Mouse (Mus musculus) large intestine, adult 2 months (tissue): ENCODE data around the gene Tgm6. TPM values are rescaled to one million over a fixed set of nuclear protein-coding genes. Genes with fewer than 3 reads are reported as not detected.

ENCODE experiments used
- DNase-seq: peaks from one replicate; pipeline ENCODE4 v3.0.0-alpha.2; 2012; ENCODE audit warnings: low read depth, low spot score
- WGBS: fragments of 180-500 bp; shearing (Covaris S2); methylation state at CpG from one replicate; pipeline ENCODE4 v1.1.7; 2018; 5-methylcytosine and 5-hydroxymethylcytosine counted together
- polyA plus RNA-seq: library from polyadenylated mRNA; depleted of rRNA; stranded (reverse); fragments of >200 nt; gene quantifications from 2 replicates; pipeline ENCODE4 v1.2.3, GENCODE M21; 2012; rRNA removed

Gene Tgm6
- not detected in 2 replicates for polyA plus RNA-seq

DNA sequence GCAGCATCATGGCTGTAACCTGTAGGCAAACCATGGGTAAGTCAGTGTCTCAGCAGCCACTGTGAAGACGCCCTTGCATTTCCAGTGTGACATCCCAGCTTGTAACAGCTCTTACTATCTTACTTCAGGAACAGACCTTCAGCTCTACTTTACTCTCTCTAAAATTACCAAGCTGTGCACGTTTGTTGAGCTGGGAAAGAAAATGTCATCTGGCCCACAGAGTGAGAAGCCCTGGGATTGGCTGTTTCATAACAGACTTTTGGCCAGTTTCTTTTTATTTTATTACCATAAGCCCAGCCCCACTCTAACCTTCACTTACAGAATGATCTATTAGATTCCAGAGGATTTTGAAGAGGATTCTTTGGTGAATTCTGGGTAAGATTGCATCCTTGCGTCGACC lies at the start of gene Tgm6:
TSS of gene Tgm6 (plus strand) at position 301 of the 400 bp plus-strand sequence.
- no peak for DNase-seq
- 56% methylated on average over 4 of the region's 4 CpGs for whole genome bisulfite sequencing

DNA sequence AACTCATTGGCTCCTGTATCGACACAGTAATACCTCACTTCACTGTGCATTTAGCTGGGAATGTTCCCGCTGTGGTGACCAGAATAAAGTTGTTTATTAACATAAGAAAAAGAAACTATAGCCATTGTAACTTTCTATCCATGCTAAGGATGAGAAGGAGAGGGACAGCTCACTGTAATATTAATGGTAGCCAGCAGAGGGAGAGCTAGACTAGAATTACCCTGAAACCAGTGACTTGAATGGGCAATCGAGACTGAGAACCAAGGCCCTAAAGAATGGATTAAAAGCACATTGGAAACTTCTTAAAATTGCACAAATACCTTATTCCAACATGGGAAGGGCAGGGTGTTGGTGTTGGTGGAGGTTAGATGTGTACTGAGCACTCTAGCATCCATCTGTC lies 44.0 kb upstream of the Tgm6 start:
- no peak for DNase-seq
- WGBS = 17% methylated on average over 3 of the region's 3 CpGs

DNA sequence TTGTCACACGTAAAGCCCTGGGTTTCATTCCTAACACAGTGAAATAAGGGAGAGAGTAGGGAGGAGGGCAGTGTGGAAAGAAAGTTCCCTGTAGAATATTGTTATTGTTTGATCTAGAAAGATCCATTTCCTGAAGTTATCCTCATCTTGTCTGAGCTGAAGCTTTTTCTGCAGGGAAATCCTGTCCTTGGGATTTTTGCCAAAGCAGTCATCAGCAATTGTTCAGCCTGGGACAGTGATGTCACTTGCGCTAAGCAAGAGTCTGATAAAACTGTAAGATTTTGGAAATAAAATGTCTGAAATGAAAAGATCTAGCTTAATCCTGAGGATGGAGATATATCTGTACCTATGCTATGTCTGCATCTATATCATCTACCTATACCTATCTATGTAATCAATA lies 41.8 kb upstream of the Tgm6 start:
- DNase-seq = no peak
- 78% methylated on average over 2 of the region's 2 CpGs for WGBS

DNA sequence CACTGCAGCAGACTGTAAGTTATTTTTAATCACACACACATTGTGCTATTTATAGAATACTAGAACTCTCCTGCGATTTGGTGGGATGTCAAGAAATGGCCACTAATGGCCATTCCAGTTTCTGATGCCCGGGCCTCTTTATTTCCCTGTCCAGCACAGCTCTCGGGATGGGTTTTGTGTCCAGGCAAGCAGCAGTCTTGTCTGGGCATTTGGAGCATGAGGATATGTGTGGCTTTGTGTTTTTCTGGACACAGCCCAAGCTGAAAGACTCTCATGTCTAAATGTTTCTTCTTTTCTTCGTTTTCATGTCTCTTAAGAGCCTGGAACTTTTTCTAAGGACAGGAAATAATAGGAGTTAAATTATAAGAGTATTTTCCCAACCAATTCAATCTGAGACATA lies 588 bp downstream of the Tgm6 start:
- 59% methylated on average over 4 of the region's 4 CpGs for WGBS
- DNase-seq = no peak

DNA sequence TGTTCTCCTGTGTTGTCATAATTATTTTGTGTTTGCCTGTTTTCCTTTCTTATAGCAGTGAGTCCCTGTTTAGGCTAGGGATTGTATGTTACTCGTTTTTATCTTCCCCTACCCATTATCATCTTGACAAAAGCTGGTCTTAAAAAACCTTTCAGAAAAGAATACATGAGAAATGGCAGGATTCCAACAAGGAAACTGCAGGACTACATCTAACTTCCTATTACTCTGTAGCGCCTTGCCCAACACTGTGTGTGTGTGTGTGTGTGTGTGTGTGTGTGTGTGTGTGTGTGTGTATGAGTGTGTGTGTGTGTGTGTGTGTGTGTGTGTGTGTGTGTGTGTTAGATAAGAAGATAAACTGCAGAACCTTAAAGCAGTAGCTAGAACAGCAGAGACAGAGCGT lies 1.2 kb downstream of the Tgm6 start:
- WGBS = 15% methylated on average over 3 of the region's 3 CpGs
- no peak for DNase-seq

DNA sequence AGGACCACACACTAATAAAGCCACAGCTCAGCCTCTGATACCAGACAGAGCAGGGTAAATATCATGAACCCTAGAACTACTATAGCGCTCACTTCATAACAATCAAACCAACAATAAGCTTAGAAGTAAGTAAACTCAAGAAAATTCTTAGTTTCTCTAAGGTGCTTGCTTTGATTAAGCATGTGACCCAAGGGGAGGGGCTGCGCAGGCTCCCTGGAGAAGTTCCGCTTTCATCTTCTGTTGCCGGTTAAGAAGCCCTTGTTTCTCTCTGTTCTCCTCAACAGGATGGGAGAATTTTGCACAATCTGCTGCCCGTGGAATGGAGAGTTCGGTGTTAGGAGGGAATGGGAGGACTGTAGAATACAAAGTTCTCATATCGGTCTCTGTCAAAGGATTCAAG lies 6.4 kb downstream of the Tgm6 start:
- no peak for DNase-seq
- WGBS = 72% methylated on average over 7 of the region's 7 CpGs

DNA sequence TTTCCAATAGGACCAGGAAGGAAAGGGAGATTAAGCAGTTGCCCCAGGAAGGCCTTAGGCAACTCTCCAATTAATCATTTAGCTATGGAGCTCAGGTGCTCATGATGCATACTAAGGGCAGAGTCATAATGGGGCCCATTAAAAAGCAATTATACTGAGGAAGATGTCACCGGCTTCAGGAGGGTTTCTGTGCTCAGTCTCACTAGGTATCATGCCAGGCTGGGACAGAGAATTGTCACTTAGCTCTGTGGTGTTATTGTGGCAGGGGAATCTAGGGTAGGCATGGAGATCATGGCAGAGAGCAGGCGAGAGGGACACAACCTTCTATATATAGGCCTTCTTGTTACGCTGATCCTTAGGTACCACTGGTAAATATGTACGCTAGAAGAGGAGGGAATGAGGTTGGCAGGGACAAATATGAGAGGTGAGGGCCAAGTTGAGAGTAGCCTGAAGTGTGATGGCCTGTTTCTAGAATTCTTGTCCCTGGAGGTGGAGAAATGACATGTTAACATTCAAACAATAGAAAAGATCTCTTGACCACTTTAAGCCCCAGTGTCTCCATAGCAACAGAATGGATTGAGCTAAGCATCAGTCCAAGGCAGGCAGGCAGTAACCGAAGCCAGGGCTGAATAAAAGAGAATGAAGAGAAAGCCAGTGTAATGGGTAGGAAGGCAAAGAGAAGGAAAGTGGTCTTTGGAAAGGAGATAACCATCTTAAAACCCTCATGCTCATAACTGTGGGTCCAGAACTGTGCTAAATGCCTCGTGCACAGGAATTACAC lies 13.3 kb downstream of the Tgm6 start:
- no peak for DNase-seq
- 74% methylated on average over 6 of the region's 6 CpGs for WGBS

DNA sequence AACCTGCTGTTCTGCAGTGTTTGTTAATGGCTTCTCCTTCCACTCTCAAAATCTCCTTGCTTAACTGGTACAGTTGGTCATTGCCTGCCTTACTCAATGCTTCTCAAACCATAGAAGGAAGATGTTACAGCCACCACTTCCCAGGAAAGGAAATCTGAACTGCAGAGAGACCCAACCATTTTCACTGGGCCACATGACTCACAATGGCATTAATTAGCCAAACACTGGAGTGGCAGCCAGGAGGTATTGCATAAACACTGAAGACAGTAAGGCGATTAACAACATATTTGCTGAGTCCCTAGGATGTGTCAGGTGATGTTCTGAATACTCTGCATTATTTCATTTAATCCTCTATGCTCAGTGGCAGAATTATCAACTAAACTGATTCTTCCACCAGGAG lies 13.9 kb downstream of the Tgm6 start:
- WGBS = 45% methylated on average over 1 of the region's 1 CpGs

DNA sequence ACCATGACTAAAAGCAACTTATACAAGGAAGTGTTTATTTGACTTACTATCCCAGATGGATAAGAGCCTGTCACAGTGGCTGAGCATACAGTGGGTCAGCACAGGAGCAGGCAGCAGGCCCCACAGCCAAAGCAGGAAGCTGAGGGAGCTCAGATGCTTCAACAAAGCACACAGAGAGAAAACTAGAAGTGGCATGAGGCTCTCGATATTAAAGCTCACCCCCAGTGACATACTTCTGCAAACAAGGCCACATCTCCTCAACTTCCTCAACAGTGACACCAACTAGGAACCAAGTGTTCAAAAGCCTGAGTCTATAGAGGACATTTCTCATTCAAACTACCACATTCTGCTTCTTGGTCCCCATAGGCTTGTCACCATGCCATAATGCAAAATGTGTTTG lies 17.5 kb downstream of the Tgm6 start:
- no peak for DNase-seq
- 38% methylated on average over 1 of the region's 1 CpGs for WGBS

More for the DNA sequence above, 13.9 kb downstream of the Tgm6 start:
- DNase-seq = no peak

DNA sequence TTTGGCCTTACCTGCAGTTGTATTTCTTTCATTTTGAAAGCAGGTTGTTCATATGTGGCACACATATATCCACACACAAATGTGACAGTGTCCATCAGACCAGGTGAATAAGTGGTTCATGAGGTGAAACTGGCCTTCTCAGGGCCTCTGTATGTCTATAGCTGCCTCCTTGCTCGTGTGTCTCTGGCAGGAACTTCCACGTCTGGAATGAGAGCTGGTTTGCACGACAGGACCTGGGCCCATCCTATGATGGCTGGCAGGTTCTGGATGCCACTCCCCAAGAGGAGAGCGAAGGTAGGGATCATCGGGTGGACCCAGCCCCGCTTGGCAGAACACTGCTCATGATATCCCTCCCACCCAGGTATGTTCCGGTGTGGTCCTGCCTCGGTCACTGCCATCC lies 30.8 kb downstream of the Tgm6 start:
- DNase-seq = no peak
- 76% methylated on average over 8 of the region's 8 CpGs for WGBS

DNA sequence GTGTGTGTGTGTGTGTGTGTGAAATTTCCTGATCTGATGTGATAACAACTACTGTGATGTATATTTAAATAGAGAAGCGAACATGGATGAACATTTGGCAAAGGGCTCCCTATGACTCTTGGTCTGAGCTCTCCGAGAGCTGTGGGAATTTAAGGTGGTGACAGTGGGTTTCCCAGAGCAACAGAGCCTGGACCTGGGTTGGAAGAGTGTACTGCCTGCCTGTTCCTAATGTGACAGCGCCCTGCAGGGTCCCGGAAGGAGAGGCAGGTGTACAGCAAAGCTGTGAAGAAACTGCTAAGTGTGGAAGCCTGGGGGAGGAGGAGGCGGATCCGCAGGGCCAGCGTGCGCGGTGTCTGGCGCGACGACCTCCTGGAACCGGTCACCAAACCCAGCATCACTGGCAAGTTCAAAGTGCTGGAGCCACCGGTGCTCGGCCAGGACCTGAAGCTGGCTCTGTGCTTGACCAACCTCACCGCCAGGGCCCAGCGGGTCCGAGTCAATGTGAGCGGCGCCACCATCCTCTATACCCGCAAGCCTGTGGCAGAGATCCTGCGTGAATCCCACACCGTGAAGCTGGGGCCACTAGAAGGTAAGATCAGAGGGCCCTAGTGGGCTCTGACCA lies 32.6 kb downstream of the Tgm6 start:
- no peak for DNase-seq
- WGBS = 80% methylated on average over 23 of the region's 23 CpGs

DNA sequence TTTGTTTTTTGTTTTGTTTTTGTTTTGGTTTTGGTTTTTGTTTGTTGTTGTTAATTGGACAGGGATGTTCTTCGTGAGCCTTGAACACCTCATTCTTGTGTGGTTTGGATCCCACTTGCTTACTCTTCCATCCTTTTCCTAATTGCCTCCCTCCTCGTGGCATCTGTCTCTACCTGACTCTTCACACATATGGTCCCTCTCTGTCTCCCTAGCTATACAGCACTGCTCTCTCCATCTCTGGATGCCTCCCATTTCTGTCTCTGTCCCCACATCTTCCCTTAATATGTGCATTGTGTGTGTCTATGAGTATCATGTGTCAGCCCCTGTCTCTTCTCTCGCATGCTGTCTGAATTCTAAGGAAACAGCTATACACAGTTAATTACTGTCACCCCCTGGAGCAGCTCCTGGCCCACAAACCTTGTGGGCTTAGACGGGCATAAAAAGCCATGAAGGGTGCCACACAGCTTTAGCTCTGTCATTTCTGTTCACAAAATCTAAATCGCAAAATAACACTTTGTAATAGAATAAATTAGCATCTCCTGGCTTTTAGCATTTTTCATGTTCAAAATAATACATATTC lies 34.0 kb downstream of the Tgm6 start:
- 79% methylated on average over 5 of the region's 5 CpGs for WGBS

DNA sequence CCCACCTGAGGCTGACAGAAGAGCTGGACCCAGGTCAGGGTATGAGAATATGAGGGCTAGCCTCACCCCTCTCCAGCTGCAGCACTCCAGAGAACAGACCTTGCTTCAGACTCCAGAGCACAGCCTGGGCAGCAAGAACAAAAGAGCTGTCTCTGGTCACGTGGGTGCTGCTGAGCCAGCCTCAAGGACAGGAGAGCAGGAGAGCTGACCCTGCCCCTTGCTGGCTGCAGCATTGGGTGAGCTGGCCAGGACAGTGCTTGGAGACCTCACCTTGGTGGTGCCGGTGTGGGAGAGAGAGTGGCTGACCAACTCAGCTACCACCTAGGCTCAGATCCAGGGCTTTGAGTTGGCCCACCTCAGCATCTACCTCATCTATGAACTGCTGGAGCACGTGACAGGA lies 43.0 kb downstream of the Tgm6 start:
- DNase-seq = no peak
- WGBS = 79% methylated on average over 3 of the region's 3 CpGs

More for the DNA sequence above, 34.0 kb downstream of the Tgm6 start:
- DNase-seq = no peak

DNA sequence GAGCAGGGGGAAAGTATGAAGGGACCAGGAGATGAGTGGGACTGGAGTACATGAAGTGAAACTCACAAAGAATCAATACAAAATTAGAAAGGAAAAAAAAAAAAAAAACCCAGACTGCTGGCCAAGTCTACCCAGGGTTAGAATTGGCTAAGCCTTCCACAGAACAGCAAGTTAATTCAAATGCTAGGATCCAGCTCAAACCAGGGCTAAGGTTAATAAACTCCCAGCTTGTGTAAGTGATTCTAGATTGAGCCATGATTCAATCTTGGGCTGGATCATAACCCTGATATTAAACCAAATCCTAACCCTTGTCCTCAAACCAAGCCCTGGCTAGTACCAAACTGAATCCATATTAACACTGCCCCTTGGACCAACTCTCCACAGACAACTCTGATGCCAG lies 43.6 kb downstream of the Tgm6 start:
- DNase-seq = no peak

DNA sequence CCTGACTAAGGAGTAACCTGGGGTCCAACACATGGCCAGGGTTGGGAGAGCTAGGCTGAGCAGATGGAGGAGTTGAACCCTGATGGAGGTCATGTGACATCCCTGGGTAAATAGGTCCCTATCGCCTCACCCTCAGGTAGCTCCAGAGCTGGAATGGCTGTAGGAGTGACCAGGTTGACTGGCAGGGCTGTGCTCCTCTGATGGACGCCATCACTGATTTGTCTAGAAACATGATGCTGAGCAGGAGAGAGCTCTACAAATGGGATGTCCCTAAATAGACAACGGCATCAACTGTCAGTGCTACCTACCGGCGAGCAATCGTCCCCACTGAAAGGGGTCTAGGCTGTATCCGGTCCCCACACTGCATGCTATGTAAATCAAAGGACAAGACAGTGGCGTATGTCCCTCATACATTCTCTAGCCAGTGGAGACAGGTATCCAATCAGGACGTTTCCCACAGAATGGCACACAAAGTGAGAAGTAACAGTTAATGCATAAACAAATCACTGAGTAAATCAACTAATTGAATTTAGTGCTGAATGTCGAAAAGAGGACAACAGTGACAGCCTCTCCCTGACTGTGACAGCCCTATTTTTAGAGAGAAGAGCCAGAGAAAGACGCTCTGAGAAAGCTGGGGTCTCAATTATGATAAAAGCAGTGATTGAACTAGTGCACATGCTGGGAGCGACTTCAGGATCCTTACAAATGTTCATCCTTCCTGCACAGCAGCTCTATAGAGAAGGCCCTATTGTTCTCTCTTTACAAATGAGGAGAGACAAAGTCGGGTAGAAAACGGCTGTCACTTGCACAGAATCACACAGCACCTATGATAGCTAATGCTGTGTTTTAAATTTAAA lies 45.2 kb downstream of the Tgm6 start:
- 72% methylated on average over 14 of the region's 14 CpGs for WGBS
- no peak for DNase-seq

DNA sequence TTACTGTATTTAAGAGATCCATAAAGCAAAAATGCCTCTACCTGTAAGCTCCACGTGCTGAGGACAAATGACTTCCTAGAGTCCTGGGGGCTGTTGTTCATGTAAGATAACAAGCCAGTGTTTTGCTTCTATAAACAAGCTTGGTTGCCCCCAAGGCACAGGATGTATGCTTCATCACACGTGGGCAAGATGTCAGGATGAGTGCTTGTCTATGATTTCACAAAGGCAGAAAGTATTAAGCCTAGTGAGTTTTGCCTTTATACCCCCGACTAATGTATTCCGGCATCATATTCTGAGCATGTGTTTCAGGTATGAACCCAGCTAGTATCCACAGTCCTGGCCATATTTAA lies 45.8 kb downstream of the Tgm6 start:
- no peak for DNase-seq
- 68% methylated on average over 4 of the region's 4 CpGs for WGBS

DNA sequence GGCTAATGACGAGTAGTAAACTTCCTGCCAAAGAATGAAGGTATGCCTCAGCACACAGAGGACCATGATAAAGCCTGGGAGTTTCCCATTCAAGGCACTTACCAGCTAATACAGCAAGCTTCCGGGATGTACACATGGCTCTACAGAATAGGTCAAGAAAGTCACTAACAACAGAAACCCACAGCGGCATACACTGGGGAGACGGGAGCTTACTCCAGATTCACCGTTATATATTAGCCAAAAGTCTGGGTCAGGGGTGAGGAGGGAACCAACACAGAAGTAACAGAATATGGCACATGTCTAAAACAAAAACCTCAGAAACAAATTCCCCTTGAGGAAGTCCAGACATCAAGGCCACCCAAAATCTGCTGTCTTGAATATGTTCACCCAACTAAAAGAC lies 50.5 kb downstream of the Tgm6 start:
- WGBS = 71% methylated on average over 5 of the region's 5 CpGs
- no peak for DNase-seq

DNA sequence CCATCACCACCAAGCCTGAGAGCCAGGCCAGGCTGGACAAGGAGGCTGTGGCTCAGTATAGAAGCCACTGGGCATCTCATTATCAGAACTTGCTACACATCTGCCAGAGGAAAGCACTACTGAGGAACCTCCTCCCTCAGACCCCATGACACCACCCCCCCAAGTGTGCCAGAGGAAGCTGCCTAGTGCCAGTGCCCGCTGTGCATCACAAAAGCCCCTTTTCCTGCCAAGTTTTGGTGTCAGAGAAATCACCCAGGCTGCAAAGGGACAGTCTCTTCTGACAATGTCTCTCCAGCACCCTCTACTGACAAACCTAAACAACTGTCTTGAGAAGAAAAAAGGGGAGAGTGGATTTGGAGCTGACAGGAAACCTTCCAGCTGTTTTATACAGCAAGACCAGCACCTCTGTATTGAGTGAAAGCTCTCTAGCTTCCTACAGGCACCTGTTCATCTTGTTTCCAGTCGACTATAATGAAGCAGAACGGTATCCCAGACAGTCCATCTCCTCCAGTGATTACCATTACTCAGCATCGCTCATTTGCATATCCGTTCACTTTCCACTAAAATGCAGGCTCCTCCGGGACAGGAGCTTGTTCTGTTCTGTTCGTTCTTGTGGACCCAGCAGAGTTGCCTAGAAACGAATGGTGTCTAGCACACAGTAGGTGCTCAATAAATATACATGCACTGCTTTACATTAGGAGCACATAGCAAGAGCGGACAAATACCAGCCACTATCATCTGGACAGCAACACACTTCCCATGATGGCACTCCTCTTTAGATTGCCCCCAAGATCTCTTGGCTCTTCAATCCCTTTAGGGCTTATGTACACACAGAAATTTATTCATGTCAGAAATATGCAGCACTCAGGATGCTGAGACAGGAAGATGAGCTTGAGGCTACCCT lies 54.3 kb downstream of the Tgm6 start:
- WGBS = 73% methylated on average over 9 of the region's 9 CpGs

DNA sequence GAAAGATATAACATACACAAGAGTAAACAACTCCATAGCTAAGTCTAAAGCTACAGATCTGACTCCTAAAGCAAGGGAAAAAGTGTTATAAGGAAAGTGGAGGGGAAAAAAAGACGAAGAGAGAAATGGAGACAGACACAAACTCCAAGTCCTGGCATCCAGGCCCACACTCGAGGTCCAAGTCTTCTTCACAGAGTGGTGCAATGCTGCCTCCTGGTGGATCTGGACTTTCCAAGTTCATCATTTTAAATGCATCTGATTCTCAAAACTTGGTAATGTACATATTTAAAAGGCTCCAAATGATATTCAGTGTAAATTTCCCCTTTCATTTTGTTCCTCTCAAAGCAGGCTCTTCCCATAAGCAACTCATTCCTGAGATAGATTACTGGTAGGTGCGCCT lies 55.6 kb downstream of the Tgm6 start:
- 41% methylated on average over 3 of the region's 3 CpGs for WGBS
- DNase-seq = no peak

More for the DNA sequence above, 54.3 kb downstream of the Tgm6 start:
- DNase-seq = no peak
